Mouse (Mus musculus): ENCODE results near the gene C130026I21Rik. TPM values are rescaled to one million over a fixed set of nuclear protein-coding genes. Genes with fewer than 3 reads are reported as not detected.
"Not testable (repeated sequence)": the region's sequence is repeated elsewhere in the genome, so short reads cannot be mapped to it uniquely, and the experiment has no call there.

The C130026I21Rik gene
- polyA plus RNA-seq, 1 experiment from 2014 or later: not detected

- H3K9ac ChIP-seq (ENCODE audit: low read depth, low read length); H3K4me2 ChIP-seq; H3K36me3 ChIP-seq (ENCODE audit: control insufficient read depth, insufficient read depth, low read length); ATAC-seq (replicated peaks; ENCODE audit: low FRiP score); DNase-seq (ENCODE audit: low spot score); H3K4me3 ChIP-seq (ENCODE audit: low read depth, low read length); H3K27me3 ChIP-seq (replicated peaks; ENCODE audit: control insufficient read depth, insufficient read depth, low read length); H3K27ac ChIP-seq (ENCODE audit: low read depth, low read length); H3K4me1 ChIP-seq (replicated peaks; ENCODE audit: control insufficient read depth, insufficient read depth, low read length): not testable (repeated sequence)
- 64% methylated on average over 3 of the region's 4 CpGs for WGBS
- H3K9me3 ChIP-seq (ENCODE audit: control insufficient read depth, low read length): peaks cover 13% of the 10 kb centered on the region
Observed at GRCm38 (mm10) chr1:85244941-85245340, 25.4 kb downstream of the C130026I21Rik start.

DNA sequence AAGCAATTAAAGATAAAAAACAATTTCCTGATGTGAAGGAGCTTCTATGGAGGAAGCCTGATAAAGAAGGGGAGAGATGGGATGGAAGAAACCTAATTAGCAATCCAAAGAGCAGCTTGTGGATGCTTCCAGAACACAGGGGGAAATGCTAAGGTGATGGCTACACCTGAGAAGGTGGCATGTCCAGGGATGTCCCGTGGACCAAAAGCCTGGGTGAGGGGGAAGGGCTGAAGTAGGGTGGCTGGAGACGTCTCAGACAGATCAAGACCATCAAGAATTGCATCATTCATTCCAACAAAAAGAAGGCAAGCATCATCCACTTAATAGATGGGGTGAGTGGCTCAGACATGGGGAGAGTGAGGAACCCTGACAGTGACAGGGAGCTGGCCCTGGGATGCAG lies 27.3 kb downstream of the C130026I21Rik start:
- H3K4me1 ChIP-seq (replicated peaks; ENCODE audit: control insufficient read depth, insufficient read depth, low read length); H3K4me3 ChIP-seq (ENCODE audit: low read depth, low read length); H3K27ac ChIP-seq (ENCODE audit: low read depth, low read length); H3K36me3 ChIP-seq (ENCODE audit: control insufficient read depth, insufficient read depth, low read length); H3K4me2 ChIP-seq; H3K9ac ChIP-seq (ENCODE audit: low read depth, low read length); H3K27me3 ChIP-seq (replicated peaks; ENCODE audit: control insufficient read depth, insufficient read depth, low read length); ATAC-seq (replicated peaks; ENCODE audit: low FRiP score): not testable (repeated sequence)
- DNase-seq (ENCODE audit: low spot score): peak; percentile 15
- 55% methylated on average over 2 of the region's 2 CpGs for WGBS
- H3K9me3 ChIP-seq (ENCODE audit: control insufficient read depth, low read length): peaks cover 20% of the 10 kb centered on the region

- not testable (repeated sequence) for H3K4me2 ChIP-seq; H3K36me3 ChIP-seq (ENCODE audit: control insufficient read depth, insufficient read depth, low read length); H3K27me3 ChIP-seq (replicated peaks; ENCODE audit: control insufficient read depth, insufficient read depth, low read length); ATAC-seq (replicated peaks; ENCODE audit: low FRiP score); H3K4me1 ChIP-seq (replicated peaks; ENCODE audit: control insufficient read depth, insufficient read depth, low read length); H3K4me3 ChIP-seq (ENCODE audit: low read depth, low read length); H3K9ac ChIP-seq (ENCODE audit: low read depth, low read length); H3K27ac ChIP-seq (ENCODE audit: low read depth, low read length)
- peaks cover 12% of the 10 kb centered on the region for H3K9me3 ChIP-seq (ENCODE audit: control insufficient read depth, low read length)
- 66% methylated on average over 4 of the region's 4 CpGs for WGBS
- DNase-seq (ENCODE audit: low spot score): peak; percentile 15
Observed at GRCm38 (mm10) chr1:85239018-85239775, 31.2 kb downstream of the C130026I21Rik start.

- not testable (repeated sequence) for H3K27me3 ChIP-seq (replicated peaks; ENCODE audit: control insufficient read depth, insufficient read depth, low read length); ATAC-seq (replicated peaks; ENCODE audit: low FRiP score); H3K36me3 ChIP-seq (ENCODE audit: control insufficient read depth, insufficient read depth, low read length); H3K27ac ChIP-seq (ENCODE audit: low read depth, low read length); H3K4me3 ChIP-seq (ENCODE audit: low read depth, low read length); H3K4me2 ChIP-seq; H3K4me1 ChIP-seq (replicated peaks; ENCODE audit: control insufficient read depth, insufficient read depth, low read length); H3K9me3 ChIP-seq (ENCODE audit: control insufficient read depth, low read length); H3K9ac ChIP-seq (ENCODE audit: low read depth, low read length); DNase-seq (ENCODE audit: low spot score)
- WGBS: 47% methylated on average over 1 of the region's 2 CpGs
Observed at GRCm38 (mm10) chr1:85206531-85206930, 63.8 kb downstream of the C130026I21Rik start.

- H3K4me3 ChIP-seq (ENCODE audit: low read depth, low read length); H3K27ac ChIP-seq (ENCODE audit: low read depth, low read length); H3K4me2 ChIP-seq; DNase-seq (ENCODE audit: low spot score); ATAC-seq (replicated peaks; ENCODE audit: low FRiP score); H3K9ac ChIP-seq (ENCODE audit: low read depth, low read length); H3K27me3 ChIP-seq (replicated peaks; ENCODE audit: control insufficient read depth, insufficient read depth, low read length); H3K36me3 ChIP-seq (ENCODE audit: control insufficient read depth, insufficient read depth, low read length); H3K4me1 ChIP-seq (replicated peaks; ENCODE audit: control insufficient read depth, insufficient read depth, low read length); H3K9me3 ChIP-seq (ENCODE audit: control insufficient read depth, low read length): not testable (repeated sequence)
- WGBS: 72% methylated on average over 3 of the region's 4 CpGs
Observed at GRCm38 (mm10) chr1:85199523-85199922, 70.8 kb downstream of the C130026I21Rik start.

DNA sequence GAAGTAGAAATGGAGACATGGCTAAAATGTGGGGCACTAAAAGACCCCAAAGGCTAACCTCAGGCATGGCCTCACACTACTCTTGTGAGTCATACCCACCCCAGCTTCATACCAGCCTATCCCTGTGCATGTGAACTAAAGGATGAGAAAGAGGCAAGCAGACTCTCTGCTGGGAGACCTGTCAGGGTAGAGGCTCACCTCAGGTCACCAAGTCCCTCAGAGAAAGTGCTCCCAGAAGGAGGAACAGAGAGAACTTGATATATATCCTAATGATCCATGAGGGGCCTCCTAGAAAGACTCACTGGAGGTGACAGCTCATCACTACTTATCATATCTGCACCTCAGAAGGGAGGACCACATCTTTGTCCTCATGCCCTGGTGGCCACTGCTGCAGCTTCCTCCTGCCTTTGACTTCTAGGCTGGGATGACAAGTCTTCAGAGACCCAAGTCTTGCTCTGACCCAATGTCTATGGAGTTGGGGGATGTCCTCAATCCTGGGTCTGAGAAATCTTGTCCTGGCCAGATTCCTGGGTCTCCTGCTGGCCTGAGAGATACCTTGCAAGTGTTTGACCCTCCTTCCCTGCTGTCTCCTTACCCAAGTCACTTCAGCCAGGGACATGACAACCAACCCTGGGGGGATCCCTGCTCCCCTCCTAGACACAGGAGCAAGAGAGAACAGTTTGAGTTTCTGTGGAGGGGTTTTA lies 71.6 kb downstream of the C130026I21Rik start:
- H3K27me3 ChIP-seq (replicated peaks; ENCODE audit: control insufficient read depth, insufficient read depth, low read length); H3K4me1 ChIP-seq (replicated peaks; ENCODE audit: control insufficient read depth, insufficient read depth, low read length); H3K4me2 ChIP-seq; H3K9ac ChIP-seq (ENCODE audit: low read depth, low read length); H3K4me3 ChIP-seq (ENCODE audit: low read depth, low read length); ATAC-seq (replicated peaks; ENCODE audit: low FRiP score); H3K27ac ChIP-seq (ENCODE audit: low read depth, low read length); DNase-seq (ENCODE audit: low spot score); H3K9me3 ChIP-seq (ENCODE audit: control insufficient read depth, low read length); H3K36me3 ChIP-seq (ENCODE audit: control insufficient read depth, insufficient read depth, low read length): not testable (repeated sequence)

- not testable (repeated sequence) for H3K27ac ChIP-seq (ENCODE audit: low read depth, low read length); H3K4me1 ChIP-seq (replicated peaks; ENCODE audit: control insufficient read depth, insufficient read depth, low read length)
Observed at GRCm38 (mm10) chr1:85196732-85197131, 73.6 kb downstream of the C130026I21Rik start.

GRCm38 (mm10) chr1:85193761-85194160 lies 76.6 kb downstream of the C130026I21Rik start:
- 64% methylated on average over 5 of the region's 5 CpGs for WGBS
- not testable (repeated sequence) for H3K4me3 ChIP-seq (ENCODE audit: low read depth, low read length); DNase-seq (ENCODE audit: low spot score); H3K36me3 ChIP-seq (ENCODE audit: control insufficient read depth, insufficient read depth, low read length); H3K9ac ChIP-seq (ENCODE audit: low read depth, low read length); ATAC-seq (replicated peaks; ENCODE audit: low FRiP score); H3K4me2 ChIP-seq; H3K4me1 ChIP-seq (replicated peaks; ENCODE audit: control insufficient read depth, insufficient read depth, low read length); H3K9me3 ChIP-seq (ENCODE audit: control insufficient read depth, low read length); H3K27ac ChIP-seq (ENCODE audit: low read depth, low read length); H3K27me3 ChIP-seq (replicated peaks; ENCODE audit: control insufficient read depth, insufficient read depth, low read length)

More at GRCm38 (mm10) chr1:85196732-85197131, 73.6 kb downstream of the C130026I21Rik start:
- H3K4me2 ChIP-seq; H3K9ac ChIP-seq (ENCODE audit: low read depth, low read length); H3K4me3 ChIP-seq (ENCODE audit: low read depth, low read length); DNase-seq (ENCODE audit: low spot score); ATAC-seq (replicated peaks; ENCODE audit: low FRiP score); H3K27me3 ChIP-seq (replicated peaks; ENCODE audit: control insufficient read depth, insufficient read depth, low read length); H3K36me3 ChIP-seq (ENCODE audit: control insufficient read depth, insufficient read depth, low read length); H3K9me3 ChIP-seq (ENCODE audit: control insufficient read depth, low read length): not testable (repeated sequence)
- 60% methylated on average over 4 of the region's 4 CpGs for WGBS

DNA sequence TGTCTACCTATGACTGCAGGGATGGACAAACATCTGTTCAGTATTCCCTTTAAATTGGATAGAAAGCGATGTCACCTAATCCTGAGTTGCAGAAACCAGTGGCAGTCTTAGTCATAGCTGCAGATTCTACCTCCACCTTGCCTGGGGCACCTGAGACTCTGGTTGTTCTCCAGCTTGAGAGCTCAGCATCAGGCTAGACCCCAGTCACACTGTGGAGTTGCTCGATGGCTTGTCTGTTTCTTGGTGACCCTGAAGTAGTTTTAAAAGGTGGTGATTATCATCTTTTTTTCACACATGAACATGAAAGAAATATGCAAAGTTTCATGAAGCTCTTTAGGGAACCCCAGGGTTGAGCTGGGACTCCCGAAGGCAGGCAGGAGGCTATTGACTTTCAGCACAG lies 88.4 kb downstream of the C130026I21Rik start:
- not testable (repeated sequence) for H3K9ac ChIP-seq (ENCODE audit: low read depth, low read length); H3K4me3 ChIP-seq (ENCODE audit: low read depth, low read length); H3K4me2 ChIP-seq; ATAC-seq (replicated peaks; ENCODE audit: low FRiP score); H3K27ac ChIP-seq (ENCODE audit: low read depth, low read length); DNase-seq (ENCODE audit: low spot score); H3K4me1 ChIP-seq (replicated peaks; ENCODE audit: control insufficient read depth, insufficient read depth, low read length); H3K27me3 ChIP-seq (replicated peaks; ENCODE audit: control insufficient read depth, insufficient read depth, low read length); H3K9me3 ChIP-seq (ENCODE audit: control insufficient read depth, low read length); H3K36me3 ChIP-seq (ENCODE audit: control insufficient read depth, insufficient read depth, low read length)
- WGBS: 86% methylated on average over 1 of the region's 3 CpGs

All from liver, embryonic 11.5 days (tissue).